10 mouse cellular contexts compared by ENCODE assay signal in genomic region chr16:32524244-32524615, GRCm38 (mm10). TPM values are rescaled to one million over a fixed set of nuclear protein-coding genes. Genes with fewer than 3 reads are reported as not detected.
DNase-seq lines count a peak whose midpoint lies in the region; ATAC-seq and TF ChIP-seq lines count a peak whose summit lies in the region.
"Had no signal": no experiment of that assay in that cellular context is flagged by ENCODE, and none has a peak within 500 bp of the region (broad histone marks: within the 10 kb centered on the region; RNA-seq: fewer than 3 reads in every experiment).

No protein-coding gene starts in this region.

- no peaks in the 10 kb centered on the region for H3K36me3 ChIP-seq in lung, embryonic 15.5 days
- no peaks in the 10 kb centered on the region for H3K36me3 ChIP-seq in intestine, embryonic 15.5 days
- no peaks in the 10 kb centered on the region for H3K36me3 ChIP-seq in small intestine, adult 2 months (ENCODE audit: control insufficient read depth, insufficient read depth, low read length)

- no peak for TF ChIP-seq POLR2A in cortical plate, adult 2 months (IDR thresholded peaks at IDR 0.05; ENCODE audit: extremely low read depth, insufficient read depth, low read length)
- no peak for TF ChIP-seq POLR2A in small intestine, adult 2 months (IDR thresholded peaks at IDR 0.05; ENCODE audit: low read depth, low read length)

- DNase-seq in lung, postnatal 10 days = no peak
- no peak for DNase-seq in layer of hippocampus, adult 8-10 months (ENCODE audit: low spot score in 2 of 2)
- no peak for DNase-seq in cerebellum, adult 11 months
- DNase-seq: thymus, postnatal 36 days had no signal

- no peak for ATAC-seq in lung, embryonic 15.5 days (ENCODE audit: borderline replicate concordance, extremely low read depth, low FRiP score, low TSS enrichment)
- peak; percentile 33; the same call in 1 of the 2 replicates for ATAC-seq in intestine, embryonic 15.5 days

- H3K9me3 ChIP-seq in lung, embryonic 15.5 days = no peaks in the 10 kb centered on the region
- no peaks in the 10 kb centered on the region for H3K9me3 ChIP-seq in intestine, embryonic 15.5 days

- no peak overlapping the region for H3K9ac ChIP-seq in lung, embryonic 15.5 days
- H3K9ac ChIP-seq in intestine, embryonic 15.5 days = no peak overlapping the region

- no peak overlapping the region for H3K4me3 ChIP-seq in lung, embryonic 15.5 days
- no peak overlapping the region for H3K4me3 ChIP-seq in cortical plate, adult 2 months (ENCODE audit: insufficient read depth, low read length)
- no peak overlapping the region for H3K4me3 ChIP-seq in intestine, embryonic 15.5 days (replicated peaks)
- no peak overlapping the region for H3K4me3 ChIP-seq in small intestine, adult 2 months (ENCODE audit: low read depth, low read length)

- WGBS in lung, embryonic 15.5 days = 47% methylated on average over 5 of the region's 5 CpGs
- WGBS in intestine, embryonic 15.5 days = 51% methylated on average over 5 of the region's 5 CpGs
- 25% methylated on average over 5 of the region's 5 CpGs for WGBS in small intestine, adult 2 months

- H3K4me2 ChIP-seq in lung, embryonic 15.5 days = no peak overlapping the region
- no peak overlapping the region for H3K4me2 ChIP-seq in intestine, embryonic 15.5 days (replicated peaks)

- no peaks in the 10 kb centered on the region for H3K27me3 ChIP-seq in lung, embryonic 15.5 days
- no peaks in the 10 kb centered on the region for H3K27me3 ChIP-seq in intestine, embryonic 15.5 days (replicated peaks)
- H3K27me3 ChIP-seq in small intestine, adult 2 months (ENCODE audit: control insufficient read depth, insufficient read depth, low read length) = no peaks in the 10 kb centered on the region

- TF ChIP-seq CTCF in cortical plate, adult 2 months (IDR thresholded peaks at IDR 0.05; ENCODE audit: extremely low read depth, insufficient read depth, low read length) = no peak
- no peak for TF ChIP-seq CTCF in small intestine, adult 2 months (IDR thresholded peaks at IDR 0.05; ENCODE audit: extremely low read depth, insufficient read length, insufficient replicate concordance, low read depth, low read length)

- peak overlapping the region; percentile 79 for H3K27ac ChIP-seq in lung, embryonic 15.5 days
- H3K27ac ChIP-seq in cortical plate, adult 2 months (ENCODE audit: insufficient read depth, low read length) = peak overlapping the region; percentile 66; the same call in 1 of the 2 replicates
- peak overlapping the region; percentile 39; the same call in 1 of the 2 replicates for H3K27ac ChIP-seq in intestine, embryonic 15.5 days
- peak overlapping the region; percentile 35; the same call in 1 of the 2 replicates for H3K27ac ChIP-seq in small intestine, adult 2 months (ENCODE audit: insufficient read depth, low read depth, low read length)

- peaks cover 14% of the 10 kb centered on the region for H3K4me1 ChIP-seq in lung, embryonic 15.5 days
- peaks cover 15% of the 10 kb centered on the region for H3K4me1 ChIP-seq in cortical plate, adult 2 months (ENCODE audit: control insufficient read depth, insufficient read depth, low read length)
- H3K4me1 ChIP-seq in intestine, embryonic 15.5 days (replicated peaks) = peaks cover 15% of the 10 kb centered on the region
- H3K4me1 ChIP-seq in small intestine, adult 2 months (ENCODE audit: control insufficient read depth, insufficient read depth, insufficient read length, low read length) = peaks cover 13% of the 10 kb centered on the region; the same call in 1 of the 2 replicates

RNA-seq across cellular contexts. Expression of gene Zdhhc19, which starts 28.2 kb away (rescaled TPM):
- not detected in 2 replicates for polyA plus RNA-seq in lung, embryonic 15.5 days (2015; fragmentation: Nextera tagmentation; extraction: Ambion mirVana)
- not detected in 2 replicates for polyA plus RNA-seq in cortical plate, adult 2 months (2012; rRNA removed)
- polyA plus RNA-seq in intestine, embryonic 15.5 days (2015; fragmentation: Nextera tagmentation; extraction: Ambion mirVana) = 1.1 and 1.2 TPM in 2 replicates
- 0.18 and 0.42 TPM in 2 replicates for polyA plus RNA-seq in small intestine, adult 2 months (2012; rRNA removed)
- under 1 TPM in 1 of 4 experiments, not detected in 3; 0.27 TPM for total RNA-seq in layer of hippocampus, adult 8-10 months (2022)
- total RNA-seq: layer of hippocampus, postnatal 25 days; neutrophil, adult 5-6 weeks had no signal

RNA-seq across cellular contexts. Expression of gene Slc51a, which starts 36.6 kb away (rescaled TPM):
- polyA plus RNA-seq in lung, embryonic 15.5 days (2015; fragmentation: Nextera tagmentation; extraction: Ambion mirVana) = 0.08 and 0.39 TPM in 2 replicates
- polyA plus RNA-seq in cortical plate, adult 2 months (2012; rRNA removed) = 0.04 TPM in 1 of 2 replicates, not detected in the other
- 97.1 and 104 TPM in 2 replicates for polyA plus RNA-seq in intestine, embryonic 15.5 days (2015; fragmentation: Nextera tagmentation; extraction: Ambion mirVana)
- 102 and 424 TPM in 2 replicates for polyA plus RNA-seq in small intestine, adult 2 months (2012; rRNA removed)
- total RNA-seq in layer of hippocampus, adult 8-10 months (2022) = not detected
- total RNA-seq: layer of hippocampus, postnatal 25 days; neutrophil, adult 5-6 weeks had no signal

Comparison
In these comparisons a context has a peak if more than half of its experiments do, and no peak if none do; other contexts are left out.
1. RNA of gene Slc51a, which starts 36.6 kb away (polyA plus RNA-seq): 102 to 424 TPM in small intestine, adult 2 months and 97.1 to 104 TPM in intestine, embryonic 15.5 days; 0.08 to 0.39 TPM in lung, embryonic 15.5 days and 0.04 TPM in cortical plate, adult 2 months; every median in the first group is over 10 times any median in the second.
2. Peak in every context shown above with its lines, with median percentiles within 50 percentile points of each other: H3K27ac ChIP-seq.